Mouse (Mus musculus) midbrain, postnatal 0 days (tissue): ENCODE measurements around the gene Sp6. TPM values are rescaled to one million over a fixed set of nuclear protein-coding genes. Genes with fewer than 3 reads are reported as not detected.

Experiments
- ATAC-seq: fragments of 200-750 bp; cut with Nextera tagmentation; 2 replicates; pipeline ENCODE4 v1.8.0; 2017; ENCODE audit warnings: moderate number of reproducible peaks, mild to moderate bottlenecking, moderate TSS enrichment, moderate library complexity; ENCODE audit not compliant: low FRiP score
- DNase-seq: peaks from one replicate; pipeline ENCODE4 v3.0.0-alpha.2; 2015; ENCODE audit warnings: low spot score
- H3K27ac ChIP-seq: fragments of 300-500 bp; sonication (generic); 2 replicates; pipeline ENCODE4 v1.5.1; 2014; ENCODE audit warnings: low read depth, mild to moderate bottlenecking, low read length, mixed read lengths
- H3K27me3 ChIP-seq: fragments of 300-500 bp; sonication (generic); 2 replicates; pipeline ENCODE4 v1.6.1; 2014; ENCODE audit warnings: low read length, control low read depth, mixed read lengths; ENCODE audit not compliant: insufficient read depth
- H3K36me3 ChIP-seq: fragments of 300-500 bp; sonication (generic); 2 replicates; pipeline ENCODE4 v1.6.1; 2014; ENCODE audit warnings: low read length, control low read depth, mixed read lengths; ENCODE audit not compliant: insufficient read depth
- H3K4me1 ChIP-seq: fragments of 300-500 bp; sonication (generic); 2 replicates; pipeline ENCODE4 v1.6.1; 2014; ENCODE audit warnings: mild to moderate bottlenecking, control low read depth, antibody characterized with exemption, low read length, mixed read lengths; ENCODE audit not compliant: insufficient read depth
- H3K4me2 ChIP-seq: fragments of 300-500 bp; sonication (generic); 2 replicates; pipeline ENCODE4 v1.6.1; 2014; ENCODE audit warnings: low read depth, mild to moderate bottlenecking, low read length, mixed read lengths; ENCODE audit not compliant: poor library complexity, severe bottlenecking
- H3K4me3 ChIP-seq: fragments of 300-500 bp; sonication (generic); 2 replicates; pipeline ENCODE4 v1.5.1; 2014; ENCODE audit warnings: low read depth, mild to moderate bottlenecking, low read length, moderate library complexity
- H3K9ac ChIP-seq: fragments of 300-500 bp; sonication (generic); replicated peaks from 2 replicates; pipeline ENCODE4 v1.6.1; 2014; ENCODE audit warnings: mild to moderate bottlenecking, low read length, moderate library complexity, mixed read lengths; ENCODE audit not compliant: poor library complexity, severe bottlenecking
- H3K9me3 ChIP-seq: fragments of 300-500 bp; sonication (generic); 2 replicates; pipeline ENCODE4 v1.6.1; 2016; ENCODE audit warnings: low read length, control low read depth
- CTCF ChIP-seq: IDR thresholded peaks from 2 replicates; pipeline ENCODE4 v1.5.1; 2016; ENCODE audit warnings: antibody characterized with exemption, mild to moderate bottlenecking
- WGBS: fragments of 180-500 bp; shearing (Covaris S2); extraction: QIAGEN DNeasy Blood & Tissue Kit; methylation state at CpG from one replicate; pipeline ENCODE4 v1.1.7; 2014; 5-methylcytosine and 5-hydroxymethylcytosine counted together
- polyA plus RNA-seq: library from polyadenylated mRNA; unstranded; fragments of >200 nt; fragmentation: Nextera tagmentation; extraction: Ambion mirVana; gene quantifications from 2 replicates; pipeline ENCODE4 v1.2.1, GENCODE M21; 2015
- total RNA-seq: library from RNA; depleted of rRNA; stranded (reverse); fragments of >200 nt; gene quantifications from 2 replicates; pipeline ENCODE4 v1.2.3, GENCODE M21; 2014

Gene Sp6
- total and polyA plus RNA-seq, 2 experiments from 2014 or later, result 0.33 to 0.51 TPM

DNA sequence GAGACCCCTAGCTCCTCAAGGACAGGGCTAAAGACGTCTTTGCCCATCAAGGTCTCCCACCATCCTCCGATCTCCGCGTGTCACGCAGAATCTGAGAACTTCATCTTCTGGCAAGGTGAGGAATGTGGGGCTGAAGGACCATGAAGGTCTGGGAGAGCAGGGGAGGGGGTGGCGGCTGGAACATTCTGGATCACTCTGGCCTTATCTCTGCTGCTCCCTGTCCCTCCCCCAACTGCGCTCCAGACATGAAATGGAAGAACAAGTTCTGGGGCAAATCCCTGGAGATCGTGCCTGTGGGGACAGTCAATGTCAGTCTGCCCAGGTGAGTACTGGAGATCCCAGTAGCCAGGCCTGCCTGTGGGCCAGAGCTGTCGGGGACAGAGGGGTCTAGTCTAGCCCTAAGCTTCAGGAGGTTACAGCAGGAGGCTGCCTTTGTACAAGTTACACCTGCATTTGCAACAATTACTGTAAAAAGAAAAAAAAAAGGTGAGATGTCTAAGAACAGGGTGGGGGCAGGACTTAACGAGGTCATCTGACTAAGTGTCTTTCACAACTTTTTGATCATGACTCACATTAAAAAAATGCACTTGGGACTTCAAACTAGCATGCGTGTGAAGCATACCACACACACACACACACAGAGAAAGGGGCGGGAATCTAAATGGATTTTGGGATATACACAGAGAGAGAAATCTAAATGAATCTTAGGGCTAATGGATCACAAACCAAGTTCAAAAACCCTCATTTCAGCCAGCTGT, 52.5 kb downstream of the Sp6 start:
- peaks cover 23% of the 10 kb centered on the region for H3K36me3 ChIP-seq
- no peaks in the 10 kb centered on the region for H3K27me3 ChIP-seq
- H3K4me1 ChIP-seq, result no peaks in the 10 kb centered on the region
- H3K4me3 ChIP-seq, result no peak overlapping the region
- no peak overlapping the region for H3K4me2 ChIP-seq
- no peak for ATAC-seq
- WGBS, result 92% methylated on average over 12 of the region's 12 CpGs
- H3K27ac ChIP-seq, result no peak overlapping the region
- TF ChIP-seq CTCF, result no peak
- H3K9me3 ChIP-seq, result no peaks in the 10 kb centered on the region
- no peak for DNase-seq
- H3K9ac ChIP-seq, result no peak overlapping the region

DNA sequence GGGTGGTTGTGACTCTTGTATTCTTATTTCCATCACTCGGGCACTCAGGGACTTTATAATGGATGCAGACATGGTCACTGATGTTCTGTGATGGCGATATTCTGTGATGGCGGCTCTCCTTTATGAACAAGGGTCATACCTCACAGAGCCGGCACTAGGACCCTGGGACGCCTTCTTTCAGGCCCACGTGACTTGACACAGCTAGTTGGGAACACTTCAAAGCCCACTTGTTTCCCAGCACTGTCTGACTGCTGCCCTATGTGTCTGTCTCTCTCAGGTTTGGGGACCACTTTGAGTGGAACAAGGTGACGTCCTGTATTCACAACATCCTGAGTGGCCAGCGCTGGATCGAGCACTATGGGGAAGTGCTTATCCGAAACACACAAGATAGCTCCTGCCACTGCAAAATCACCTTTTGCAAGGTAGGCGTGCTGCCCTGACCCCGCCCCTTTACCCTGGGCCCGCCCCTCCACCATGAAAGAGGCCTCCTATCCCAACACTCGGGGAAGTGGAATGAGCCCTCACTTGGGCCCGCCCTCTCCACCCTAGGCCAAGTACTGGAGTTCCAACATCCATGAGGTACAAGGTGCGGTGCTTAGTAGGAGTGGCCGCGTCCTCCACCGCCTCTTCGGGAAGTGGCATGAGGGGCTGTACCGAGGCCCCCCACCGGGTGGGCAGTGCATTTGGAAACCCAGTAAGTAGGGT, 53.6 kb downstream of the Sp6 start:
- ATAC-seq (no peak), DNase-seq (peak; percentile 25)
- H3K9me3 ChIP-seq, result no peaks in the 10 kb centered on the region
- TF ChIP-seq CTCF, result no peak
- 58% methylated on average over 22 of the region's 22 CpGs for WGBS
- H3K4me2 ChIP-seq, result no peak overlapping the region
- no peaks in the 10 kb centered on the region for H3K4me1 ChIP-seq
- no peak overlapping the region for H3K27ac ChIP-seq
- no peak overlapping the region for H3K4me3 ChIP-seq
- no peaks in the 10 kb centered on the region for H3K27me3 ChIP-seq
- H3K36me3 ChIP-seq, result peaks cover 15% of the 10 kb centered on the region
- H3K9ac ChIP-seq, result no peak overlapping the region

DNA sequence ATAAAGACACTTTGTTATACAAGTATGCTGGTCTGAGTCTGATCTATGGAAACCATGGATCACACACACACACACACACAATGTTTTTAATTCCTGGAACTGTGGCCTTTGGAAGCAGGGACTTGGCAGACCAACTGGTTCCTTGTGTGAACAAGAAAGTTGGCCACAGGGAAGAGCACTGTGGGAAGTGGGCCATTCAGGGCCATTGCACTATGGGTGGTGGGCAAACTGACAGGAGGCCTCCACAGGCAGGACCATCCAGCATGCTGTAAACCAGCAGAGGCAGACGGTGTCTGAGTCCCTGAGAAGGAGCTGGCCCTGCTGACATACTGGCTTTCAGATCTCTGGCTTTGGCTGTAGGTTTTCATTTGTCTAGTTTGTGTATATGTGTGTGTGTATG, 56.1 kb downstream of the Sp6 start:
- peak; percentile 34; the same call in 1 of the 2 replicates for ATAC-seq
- no peaks in the 10 kb centered on the region for H3K4me1 ChIP-seq
- no peak overlapping the region for H3K4me3 ChIP-seq
- no peaks in the 10 kb centered on the region for H3K9me3 ChIP-seq
- WGBS, result 56% methylated on average over 1 of the region's 1 CpGs
- peaks cover 15% of the 10 kb centered on the region for H3K36me3 ChIP-seq
- no peak overlapping the region for H3K27ac ChIP-seq
- DNase-seq, result peak; percentile 74
- H3K4me2 ChIP-seq, result no peak overlapping the region
- H3K27me3 ChIP-seq, result no peaks in the 10 kb centered on the region
- no peak for TF ChIP-seq CTCF
- H3K9ac ChIP-seq, result no peak overlapping the region

DNA sequence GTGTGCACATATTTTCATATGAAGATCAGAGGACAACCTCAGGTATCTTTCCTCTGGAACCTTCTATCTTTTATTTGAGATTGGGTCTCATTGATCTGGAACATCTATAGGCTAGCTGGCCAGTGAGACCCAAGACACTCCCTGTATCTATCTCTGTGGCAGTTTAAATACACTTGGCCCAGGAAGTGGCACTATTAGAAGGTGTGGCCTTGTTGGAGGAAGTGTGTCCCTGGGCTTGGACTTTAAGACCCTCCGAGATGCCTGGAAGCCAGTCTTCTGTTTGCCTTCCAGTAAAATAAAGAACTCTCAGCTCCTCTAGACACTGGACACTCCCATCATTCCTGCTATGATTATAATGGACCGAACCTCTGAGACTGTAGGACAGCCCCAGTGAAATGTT, 56.6 kb downstream of the Sp6 start:
- Histone ChIP-seq H3K4me1 (no peaks in the 10 kb centered on the region), H3K4me2 (no peak overlapping the region), H3K27ac (no peak overlapping the region), H3K27me3 (no peaks in the 10 kb centered on the region), H3K9ac (no peak overlapping the region), H3K36me3 (peaks cover 15% of the 10 kb centered on the region), H3K4me3 (no peak overlapping the region), H3K9me3 (no peaks in the 10 kb centered on the region)
- no peak for ATAC-seq
- WGBS, result 84% methylated on average over 2 of the region's 2 CpGs
- DNase-seq, result no peak
- TF ChIP-seq CTCF, result no peak

DNA sequence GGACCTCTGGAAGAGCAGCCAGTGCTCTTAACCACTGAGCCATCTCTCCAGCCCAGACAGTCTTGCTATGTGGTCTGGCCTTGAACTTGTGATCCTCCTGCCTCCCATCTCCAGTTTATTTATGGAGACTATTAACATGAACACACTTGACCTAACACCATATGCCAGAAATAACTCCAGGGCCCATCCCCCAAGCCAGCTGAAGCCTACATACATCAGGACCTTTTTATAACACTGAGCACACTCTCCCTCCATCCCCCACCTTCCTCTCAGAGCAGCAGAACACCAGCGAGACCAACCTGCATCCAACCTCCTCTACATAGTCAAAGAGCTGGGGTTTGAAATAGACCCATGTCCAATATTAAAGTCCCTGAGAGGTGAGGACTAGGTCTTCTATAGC, 57.9 kb downstream of the Sp6 start:
- H3K27ac ChIP-seq, result no peak overlapping the region
- H3K36me3 ChIP-seq, result peaks cover 15% of the 10 kb centered on the region
- DNase-seq, result no peak
- 75% methylated on average over 1 of the region's 1 CpGs for WGBS
- H3K4me1 ChIP-seq, result no peaks in the 10 kb centered on the region
- TF ChIP-seq CTCF, result no peak
- H3K4me3 ChIP-seq, result no peak overlapping the region
- no peaks in the 10 kb centered on the region for H3K27me3 ChIP-seq
- no peak for ATAC-seq
- H3K4me2 ChIP-seq, result no peak overlapping the region
- H3K9me3 ChIP-seq, result no peaks in the 10 kb centered on the region
- no peak overlapping the region for H3K9ac ChIP-seq

DNA sequence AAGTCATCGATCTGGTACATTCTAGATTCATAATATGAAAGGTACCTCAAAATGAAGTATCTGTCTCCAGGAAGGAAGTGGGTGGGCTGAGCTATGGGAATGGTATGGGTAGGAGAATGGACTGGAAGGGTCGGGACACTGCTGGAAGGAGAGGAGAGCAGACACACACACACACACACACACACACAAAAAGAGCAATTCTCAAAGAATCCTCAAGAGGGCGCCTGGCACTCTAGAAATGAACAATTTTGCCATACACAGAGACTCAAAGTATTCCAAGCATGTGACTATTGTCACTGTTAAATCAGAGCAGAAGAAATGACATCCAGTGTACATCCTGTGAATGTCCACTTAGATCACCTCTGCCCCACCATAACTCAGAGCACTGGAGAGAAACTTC, 59.3 kb downstream of the Sp6 start:
- no peak for ATAC-seq
- 26% methylated on average over 3 of the region's 3 CpGs for WGBS

More for the DNA sequence above, 59.3 kb downstream of the Sp6 start:
- H3K36me3 ChIP-seq, result peaks cover 9% of the 10 kb centered on the region
- no peaks in the 10 kb centered on the region for H3K27me3 ChIP-seq
- H3K27ac ChIP-seq, result no peak overlapping the region
- H3K4me1 ChIP-seq, result no peaks in the 10 kb centered on the region
- no peaks in the 10 kb centered on the region for H3K9me3 ChIP-seq
- DNase-seq, result peak; percentile 89
- no peak overlapping the region for H3K4me2 ChIP-seq
- no peak overlapping the region for H3K4me3 ChIP-seq
- TF ChIP-seq CTCF, result peak; percentile 98
- H3K9ac ChIP-seq, result no peak overlapping the region
